Mouse (Mus musculus): ENCODE measurements around the gene Pla2g2c. TPM values are rescaled to one million over a fixed set of nuclear protein-coding genes. Genes with fewer than 3 reads are reported as not detected.

The Pla2g2c gene
- total RNA-seq (2021) = under 1 TPM in 1 of 2 experiments, not detected in 1; 0.16 TPM
- long read RNA-seq, experiment 1, partial matches to known transcripts = 0 of 1 reads
- long read RNA-seq, experiment 1, other reads (novel, unspliced or antisense) = 1 of 1 reads
- long read RNA-seq, experiment 2 = 0 reads

GRCm38 (mm10) chr4:138724354-138725126, at the start of gene Pla2g2c:
TSS of gene Pla2g2c (plus strand) at chr4:138724792.
- DNase-seq = no peak

- no peak for DNase-seq
Observed at GRCm38 (mm10) chr4:138676480-138676879, 48.1 kb upstream of the Pla2g2c start.

GRCm38 (mm10) chr4:138677579-138677978, 47.0 kb upstream of the Pla2g2c start:
- DNase-seq = no peak

GRCm38 (mm10) chr4:138680124-138680523, 44.5 kb upstream of the Pla2g2c start:
- DNase-seq = no peak

- DNase-seq = no peak
Observed at GRCm38 (mm10) chr4:138682760-138683159, 41.8 kb upstream of the Pla2g2c start.

- no peak for DNase-seq
Observed at GRCm38 (mm10) chr4:138685813-138686212, 38.8 kb upstream of the Pla2g2c start.

GRCm38 (mm10) chr4:138689094-138689512, 35.5 kb upstream of the Pla2g2c start:
- no peak for DNase-seq

GRCm38 (mm10) chr4:138690561-138690960, 34.0 kb upstream of the Pla2g2c start:
- no peak for DNase-seq

- no peak for DNase-seq
Observed at GRCm38 (mm10) chr4:138691443-138692181, 33.0 kb upstream of the Pla2g2c start.

GRCm38 (mm10) chr4:138693043-138693692, 31.4 kb upstream of the Pla2g2c start:
- DNase-seq = no peak

- DNase-seq = no peak
Observed at GRCm38 (mm10) chr4:138696720-138697119, 27.9 kb upstream of the Pla2g2c start.

GRCm38 (mm10) chr4:138697166-138697860, 27.3 kb upstream of the Pla2g2c start:
- no peak for DNase-seq

- no peak for DNase-seq
Observed at GRCm38 (mm10) chr4:138698296-138698695, 26.3 kb upstream of the Pla2g2c start.

GRCm38 (mm10) chr4:138700184-138700982, 24.2 kb upstream of the Pla2g2c start:
- DNase-seq = peak; percentile 46

GRCm38 (mm10) chr4:138701111-138701510, 23.5 kb upstream of the Pla2g2c start:
- no peak for DNase-seq

GRCm38 (mm10) chr4:138702031-138702430, 22.6 kb upstream of the Pla2g2c start:
- DNase-seq = no peak

GRCm38 (mm10) chr4:138702528-138702927, 22.1 kb upstream of the Pla2g2c start:
- DNase-seq = no peak

- no peak for DNase-seq
Observed at GRCm38 (mm10) chr4:138703591-138703990, 21.0 kb upstream of the Pla2g2c start.

- no peak for DNase-seq
Observed at GRCm38 (mm10) chr4:138704169-138704568, 20.4 kb upstream of the Pla2g2c start.

GRCm38 (mm10) chr4:138706620-138707019, 18.0 kb upstream of the Pla2g2c start:
- no peak for DNase-seq

GRCm38 (mm10) chr4:138708636-138709035, 16.0 kb upstream of the Pla2g2c start:
- peak; percentile 54 for DNase-seq
